Mouse (Mus musculus) cerebellum, adult 2 months (tissue): ENCODE measurements around the gene Upf2. TPM values are rescaled to one million over a fixed set of nuclear protein-coding genes. Genes with fewer than 3 reads are reported as not detected.
"Not testable (repeated sequence)": the region's sequence is repeated elsewhere in the genome, so short reads cannot be mapped to it uniquely, and the experiment has no call there.

ENCODE experiments used
- DNase-seq, 2 experiments: peaks; one replicate each; pipeline ENCODE4 v3.0.0; 2021
- H3K27ac ChIP-seq: fragments of 200-500 bp; 2 replicates; pipeline ENCODE4 v1.5.1; 2012; ENCODE audit warnings: low read length, control low read depth, inconsistent platforms; ENCODE audit not compliant: insufficient read depth
- H3K27me3 ChIP-seq: fragments of 200-500 bp; 2 replicates; pipeline ENCODE4 v1.6.1; 2012; ENCODE audit warnings: inconsistent platforms, mild to moderate bottlenecking, low read length, moderate library complexity; ENCODE audit not compliant: control insufficient read depth, insufficient read depth
- H3K4me1 ChIP-seq: fragments of 200-500 bp; 2 replicates; pipeline ENCODE4 v1.6.1; 2011; ENCODE audit warnings: low read length; ENCODE audit not compliant: control insufficient read depth, insufficient read depth
- H3K4me3 ChIP-seq: fragments of 200-500 bp; replicated peaks from 2 replicates; pipeline ENCODE3; 2011; ENCODE audit warnings: mild to moderate bottlenecking, low read depth, low read length, control low read depth; ENCODE audit not compliant: insufficient read depth
- CTCF ChIP-seq: fragments of 200-500 bp; IDR thresholded peaks from 2 replicates; pipeline ENCODE4 v1.5.1; 2011; ENCODE audit warnings: low read depth, mild to moderate bottlenecking, control low read depth, low read length, moderate library complexity, borderline replicate concordance; ENCODE audit not compliant: insufficient read depth
- POLR2A ChIP-seq: fragments of 200-500 bp; IDR thresholded peaks from 2 replicates; pipeline ENCODE4 v1.6.1; 2011; ENCODE audit warnings: low read length, control low read depth, borderline replicate concordance; ENCODE audit not compliant: insufficient read depth
- WGBS: fragments of 180-500 bp; shearing (Covaris S2); methylation state at CpG from one replicate; pipeline ENCODE4 v1.1.7; 2018; 5-methylcytosine and 5-hydroxymethylcytosine counted together
- polyA plus RNA-seq: library from polyadenylated mRNA; depleted of rRNA; stranded (reverse); fragments of >200 nt; gene quantifications from 2 replicates; pipeline ENCODE4 v1.2.3, GENCODE M21; 2012

The Upf2 gene
- polyA plus RNA-seq, 1 experiment = 21.8 TPM

- WGBS = 91% methylated on average over 3 of the region's 3 CpGs
Measured at GRCm38 (mm10) chr2:6003949-6004348, 52.7 kb downstream of the Upf2 start.

GRCm38 (mm10) chr2:6014532-6014931, 63.3 kb downstream of the Upf2 start:
- Histone ChIP-seq H3K4me1 (no peaks in the 10 kb centered on the region), H3K4me3 (no peak overlapping the region), H3K27me3 (no peaks in the 10 kb centered on the region), H3K27ac (no peak overlapping the region)
- no peak for DNase-seq
- WGBS = 94% methylated on average over 5 of the region's 5 CpGs
- TF ChIP-seq CTCF = no peak

More at GRCm38 (mm10) chr2:6003949-6004348, 52.7 kb downstream of the Upf2 start:
- no peak overlapping the region for H3K27ac ChIP-seq
- no peaks in the 10 kb centered on the region for H3K27me3 ChIP-seq
- H3K4me3 ChIP-seq = no peak overlapping the region
- TF ChIP-seq POLR2A (no peak), CTCF (no peak)
- DNase-seq = no peak
- no peaks in the 10 kb centered on the region for H3K4me1 ChIP-seq

GRCm38 (mm10) chr2:6015182-6015581, 63.9 kb downstream of the Upf2 start:
- not testable (repeated sequence) for H3K4me3 ChIP-seq
- WGBS = 88% methylated on average over 6 of the region's 6 CpGs

GRCm38 (mm10) chr2:6020570-6020969, 69.3 kb downstream of the Upf2 start:
- DNase-seq = no peak
- TF ChIP-seq CTCF (no peak), POLR2A (no peak)
- Histone ChIP-seq H3K27ac (no peak overlapping the region), H3K4me3 (no peak overlapping the region), H3K27me3 (no peaks in the 10 kb centered on the region), H3K4me1 (no peaks in the 10 kb centered on the region)

More at GRCm38 (mm10) chr2:6015182-6015581, 63.9 kb downstream of the Upf2 start:
- not testable (repeated sequence) for H3K27me3 ChIP-seq, H3K27ac ChIP-seq, DNase-seq, H3K4me1 ChIP-seq

- DNase-seq = peak; percentile 60 to 81
- WGBS = 10% methylated on average over 1 of the region's 1 CpGs
- Histone ChIP-seq H3K27ac (no peak overlapping the region), H3K4me1 (no peaks in the 10 kb centered on the region; the same call in 1 of the 2 replicates), H3K27me3 (no peaks in the 10 kb centered on the region), H3K4me3 (no peak overlapping the region)
- TF ChIP-seq CTCF (no peak), POLR2A (no peak)
Measured at GRCm38 (mm10) chr2:6042644-6043043, 91.4 kb downstream of the Upf2 start.

GRCm38 (mm10) chr2:6046796-6047195, 95.5 kb downstream of the Upf2 start:
- Histone ChIP-seq H3K4me1 (no peaks in the 10 kb centered on the region; the same call in 1 of the 2 replicates), H3K27me3 (no peaks in the 10 kb centered on the region), H3K27ac (no peak overlapping the region), H3K4me3 (no peak overlapping the region)
- no peak for DNase-seq
- no peak for TF ChIP-seq CTCF
- no peak for TF ChIP-seq POLR2A
- WGBS = 82% methylated on average over 7 of the region's 7 CpGs

GRCm38 (mm10) chr2:6048570-6048969, 97.3 kb downstream of the Upf2 start:
- Histone ChIP-seq H3K4me1 (no peaks in the 10 kb centered on the region), H3K27me3 (no peaks in the 10 kb centered on the region), H3K4me3 (no peak overlapping the region), H3K27ac (no peak overlapping the region)
- no peak for DNase-seq
- 91% methylated on average over 4 of the region's 4 CpGs for WGBS
- TF ChIP-seq CTCF = no peak
- TF ChIP-seq POLR2A = no peak

GRCm38 (mm10) chr2:6049018-6049417, 97.7 kb downstream of the Upf2 start:
- no peaks in the 10 kb centered on the region for H3K4me1 ChIP-seq
- H3K27ac ChIP-seq = no peak overlapping the region
- 78% methylated on average over 3 of the region's 3 CpGs for WGBS

More at GRCm38 (mm10) chr2:6049018-6049417, 97.7 kb downstream of the Upf2 start:
- H3K27me3 ChIP-seq = no peaks in the 10 kb centered on the region
- H3K4me3 ChIP-seq = no peak overlapping the region
- TF ChIP-seq POLR2A (no peak), CTCF (no peak)
- no peak for DNase-seq
